Mouse (Mus musculus) lung, postnatal 0 days (tissue): ENCODE data around the gene Neu1.
"Not testable (repeated sequence)": the region's sequence is repeated elsewhere in the genome, so short reads cannot be mapped to it uniquely, and the experiment has no call there.

Experiments
- CTCF ChIP-seq: IDR thresholded peaks from 2 replicates; pipeline ENCODE4 v1.5.1; 2016; ENCODE audit warnings: antibody characterized with exemption, mild to moderate bottlenecking
- EP300 ChIP-seq: IDR thresholded peaks from 2 replicates; pipeline ENCODE4 v1.6.1; 2016; ENCODE audit warnings: antibody characterized with exemption, mild to moderate bottlenecking, control low read depth

DNA sequence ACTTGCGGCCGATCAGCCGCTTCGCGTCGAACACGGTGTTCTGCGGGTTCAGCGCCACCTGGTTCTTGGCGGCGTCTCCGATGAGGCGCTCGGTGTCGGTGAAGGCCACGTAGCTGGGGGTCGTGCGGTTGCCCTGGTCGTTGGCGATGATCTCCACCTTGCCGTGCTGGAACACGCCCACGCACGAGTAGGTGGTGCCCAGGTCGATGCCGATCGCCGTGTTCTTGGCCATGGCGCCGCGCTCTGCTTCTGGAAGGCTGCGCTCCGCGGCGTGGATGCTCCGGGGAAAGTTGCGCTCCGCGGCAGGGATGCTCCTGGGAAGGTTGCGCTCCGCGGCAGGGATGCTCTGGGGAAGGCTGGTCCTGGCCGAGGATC lies 40.6 kb downstream of the Neu1 start:
- not testable (repeated sequence) for TF ChIP-seq CTCF, EP300
